Mouse (Mus musculus): ENCODE data around the gene Ntn5.

- TF ChIP-seq POLR2A (IDR thresholded peaks at IDR 0.05; ENCODE audit: borderline replicate concordance, extremely low read depth, insufficient read depth, insufficient read length, poor library complexity, severe bottlenecking) = no peak
- TF ChIP-seq CTCF (IDR thresholded peaks at IDR 0.05; ENCODE audit: borderline replicate concordance, extremely low read depth, insufficient read depth, insufficient read length) = no peak
Observed at GRCm38 (mm10) chr7:45703521-45704033, 19.8 kb downstream of the Ntn5 start.
